Mouse (Mus musculus) bone marrow, adult 2 months (tissue): ENCODE measurements around the gene Sumf2. TPM values are rescaled to one million over a fixed set of nuclear protein-coding genes. Genes with fewer than 3 reads are reported as not detected.
"Not testable (repeated sequence)": the region's sequence is repeated elsewhere in the genome, so short reads cannot be mapped to it uniquely, and the experiment has no call there.

Source experiments
- H3K27ac ChIP-seq: fragments of 200-500 bp; 2 replicates; pipeline ENCODE4 v1.5.1; 2012; ENCODE audit warnings: low read depth, mild to moderate bottlenecking, control low read depth, inconsistent platforms, low read length; ENCODE audit not compliant: control insufficient read depth, poor library complexity, insufficient read depth
- H3K4me1 ChIP-seq: fragments of 200-500 bp; 2 replicates; pipeline ENCODE4 v1.6.1; 2011; ENCODE audit warnings: low read length; ENCODE audit not compliant: control insufficient read depth, insufficient read depth
- H3K4me3 ChIP-seq: fragments of 200-500 bp; replicated peaks from 2 replicates; pipeline ENCODE3; 2011; ENCODE audit warnings: mild to moderate bottlenecking, low read depth, low read length, control low read depth; ENCODE audit not compliant: control insufficient read depth
- CTCF ChIP-seq: fragments of 200-500 bp; IDR thresholded peaks from 2 replicates; pipeline ENCODE4 v1.5.1; 2011; ENCODE audit warnings: low read length, control low read depth; ENCODE audit not compliant: control insufficient read depth, insufficient read depth
- POLR2A ChIP-seq: fragments of 200-500 bp; IDR thresholded peaks from 2 replicates; pipeline ENCODE4 v1.6.1; 2011; ENCODE audit warnings: low read depth, mild to moderate bottlenecking, control low read depth, low read length, borderline replicate concordance; ENCODE audit not compliant: control insufficient read depth
- WGBS: fragments of 180-500 bp; shearing (Covaris S2); methylation state at CpG from one replicate; pipeline ENCODE4 v1.1.7; 2018; 5-methylcytosine and 5-hydroxymethylcytosine counted together
- polyA plus RNA-seq: library from polyadenylated mRNA; stranded (reverse); fragments of >200 nt; gene quantifications from 2 replicates; pipeline ENCODE4 v1.2.4, GENCODE M21; 2011; ENCODE audit warnings: low replicate concordance; ENCODE audit not compliant: missing spikeins, insufficient read depth, insufficient read length

Gene Sumf2
- polyA plus RNA-seq, 1 experiment, result 16.3 TPM

DNA sequence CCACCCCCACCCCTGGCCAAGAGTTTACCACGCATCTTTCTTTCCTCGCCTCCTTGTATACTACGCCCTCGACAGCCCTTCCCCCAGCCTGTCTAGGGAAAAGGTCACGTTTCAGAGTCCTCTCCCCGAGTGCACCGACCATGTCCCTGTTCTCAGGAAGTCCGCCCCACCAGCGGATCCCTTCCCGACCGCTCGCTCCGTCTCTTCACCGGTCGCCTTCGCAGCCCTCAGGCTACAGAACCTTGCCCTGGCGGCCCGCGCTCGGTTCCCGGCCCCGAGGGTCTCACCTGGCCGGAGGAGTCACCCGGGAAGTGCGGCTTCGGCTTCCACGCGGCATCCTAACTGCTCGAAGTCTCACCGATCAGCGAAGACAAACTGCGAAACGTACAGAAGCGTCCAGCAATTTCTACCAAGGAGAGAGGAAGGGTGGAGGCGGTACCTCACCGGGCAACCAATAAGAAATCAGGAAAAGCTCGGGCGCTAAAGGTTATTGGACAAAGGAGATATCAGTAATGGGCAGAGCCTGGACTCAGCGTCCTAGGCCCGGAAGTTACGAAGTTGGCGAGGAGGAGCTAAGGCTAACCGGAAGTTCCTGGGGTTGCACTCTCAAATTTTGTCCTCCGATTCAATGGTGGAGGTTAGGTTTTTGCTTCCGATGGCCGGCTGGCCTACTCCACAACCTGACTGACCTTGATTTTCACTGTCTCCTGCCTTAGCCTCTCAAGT, 40.3 kb downstream of the Sumf2 start, which contains the start of gene Chchd2:
TSS of gene Chchd2 (minus strand) at position 560 of the 726 bp plus-strand sequence.
- under 1% methylated on average over 46 of the region's 46 CpGs for WGBS
- Histone ChIP-seq H3K4me3 (peak within 1 kb of the TSS; percentile 86), H3K27ac (peak within 1 kb of the TSS; percentile 88), H3K4me1 (peaks cover 1% of the 10 kb centered on the region; the same call in 1 of the 2 replicates)
- no peak for TF ChIP-seq CTCF
- peak; percentile 71; the same call in 1 of the 2 replicates for TF ChIP-seq POLR2A

GRCm38 (mm10) chr5:129890390-129890789, 43.6 kb downstream of the Sumf2 start:
- not testable (repeated sequence) for H3K4me3 ChIP-seq, H3K4me1 ChIP-seq, H3K27ac ChIP-seq
- 65% methylated on average over 7 of the region's 7 CpGs for WGBS

- H3K27ac ChIP-seq, result no peak within 1 kb of the TSS
- H3K4me1 ChIP-seq, result no peaks in the 10 kb centered on the region
- TF ChIP-seq POLR2A (0 out of 2 replicates have a peak, but pooled peaks have one; percentile 20), CTCF (no peak)
- WGBS, result 2% methylated on average over 44 of the region's 44 CpGs
- H3K4me3 ChIP-seq, result peak within 1 kb of the TSS; percentile 72
These were observed 48.7 kb downstream of the Sumf2 start, which contains the start of gene Zbed5 for GRCm38 (mm10) chr5:129895198-129896088. TSS of gene Zbed5 (plus strand) at chr5:129895723.

DNA sequence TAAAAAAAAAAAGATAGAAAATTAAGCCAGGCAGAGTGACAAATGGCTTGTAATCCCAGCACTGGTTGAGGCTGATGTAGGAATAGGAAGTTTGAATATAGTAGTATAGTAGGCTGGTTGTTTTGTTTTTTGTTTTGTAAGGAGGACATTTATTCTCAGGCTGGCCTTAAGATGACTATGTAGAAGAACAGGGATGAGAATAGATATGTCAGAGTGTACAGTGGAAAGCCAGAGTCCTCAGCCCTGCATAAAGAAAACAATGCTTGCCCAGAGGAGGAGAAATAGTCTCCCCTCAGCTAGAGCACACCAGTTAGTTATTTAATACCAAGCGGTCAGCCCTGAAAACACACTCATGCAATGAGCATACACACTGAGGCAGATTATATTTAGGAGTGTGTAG, 51.7 kb downstream of the Sumf2 start, which contains the start of gene Phkg1:
TSS of gene Phkg1 (minus strand) at position 101 of the 400 bp plus-strand sequence.
- Histone ChIP-seq H3K27ac (no peak within 1 kb of the TSS), H3K4me3 (no peak within 1 kb of the TSS), H3K4me1 (no peaks in the 10 kb centered on the region)
- TF ChIP-seq CTCF, result no peak
- no peak for TF ChIP-seq POLR2A
- 94% methylated on average over 1 of the region's 1 CpGs for WGBS

GRCm38 (mm10) chr5:129907775-129908174, 61.0 kb downstream of the Sumf2 start:
- no peak overlapping the region for H3K4me3 ChIP-seq
- no peak overlapping the region for H3K27ac ChIP-seq
- WGBS, result 11% methylated on average over 4 of the region's 4 CpGs
- H3K4me1 ChIP-seq, result peaks cover 1% of the 10 kb centered on the region; the same call in 1 of the 2 replicates
- TF ChIP-seq POLR2A (no peak), CTCF (no peak)

- peak; percentile 48; the same call in 1 of the 2 replicates for TF ChIP-seq POLR2A
- no peak for TF ChIP-seq CTCF
- WGBS, result under 1% methylated on average over 63 of the region's 63 CpGs
- Histone ChIP-seq H3K27ac (peak within 1 kb of the TSS; percentile 94), H3K4me3 (peak within 1 kb of the TSS; percentile 86), H3K4me1 (peaks cover 1% of the 10 kb centered on the region; the same call in 1 of the 2 replicates)
These were observed 61.6 kb downstream of the Sumf2 start, which contains the start of gene Nupr1l for GRCm38 (mm10) chr5:129908242-129908965. TSS of gene Nupr1l (plus strand) at chr5:129908540.

GRCm38 (mm10) chr5:129909147-129909546, 62.4 kb downstream of the Sumf2 start:
- Histone ChIP-seq H3K4me1 (peaks cover 1% of the 10 kb centered on the region; the same call in 1 of the 2 replicates), H3K27ac (no peak overlapping the region), H3K4me3 (no peak overlapping the region)
- TF ChIP-seq CTCF, result no peak
- TF ChIP-seq POLR2A, result no peak
- 69% methylated on average over 9 of the region's 9 CpGs for WGBS
